Mouse (Mus musculus): Measurements from ENCODE around the gene Snrpf. TPM values are rescaled to one million over a fixed set of nuclear protein-coding genes. Genes with fewer than 3 reads are reported as not detected.

The Snrpf gene
- total and polyA plus RNA-seq, 2 experiments, result 13.7 to 14.5 TPM

GRCm38 (mm10) chr10:93609236-93609635, 19.7 kb upstream of the Snrpf start:
- no peak overlapping the region for H3K4me3 ChIP-seq (ENCODE audit: insufficient read depth, low read depth, low read length)
- no peaks in the 10 kb centered on the region; the same call in 1 of the 2 replicates for H3K4me1 ChIP-seq (ENCODE audit: control insufficient read depth, insufficient read depth, low read length)
- no peaks in the 10 kb centered on the region for H3K79me2 ChIP-seq (ENCODE audit: control insufficient read depth, insufficient read depth, low read length)
- no peak overlapping the region for H3K27ac ChIP-seq (replicated peaks; ENCODE audit: insufficient read depth, low read depth, low read length)
- DNase-seq (ENCODE audit: extremely low read depth, low read depth, low spot score), result no peak
- TF ChIP-seq CTCF (IDR thresholded peaks at IDR 0.05; ENCODE audit: low read depth, low read length) (no peak), POLR2A (IDR thresholded peaks at IDR 0.05; ENCODE audit: extremely low read depth, insufficient read depth, low read length) (no peak)
- H3K27me3 ChIP-seq (ENCODE audit: control insufficient read depth, insufficient read depth, low read length), result no peaks in the 10 kb centered on the region
- no peak overlapping the region for H3K9ac ChIP-seq (ENCODE audit: low read depth, low read length)
- 96% methylated on average over 7 of the region's 7 CpGs for WGBS
- H3K36me3 ChIP-seq (ENCODE audit: control insufficient read depth, insufficient read depth, low read length), result no peaks in the 10 kb centered on the region

DNA sequence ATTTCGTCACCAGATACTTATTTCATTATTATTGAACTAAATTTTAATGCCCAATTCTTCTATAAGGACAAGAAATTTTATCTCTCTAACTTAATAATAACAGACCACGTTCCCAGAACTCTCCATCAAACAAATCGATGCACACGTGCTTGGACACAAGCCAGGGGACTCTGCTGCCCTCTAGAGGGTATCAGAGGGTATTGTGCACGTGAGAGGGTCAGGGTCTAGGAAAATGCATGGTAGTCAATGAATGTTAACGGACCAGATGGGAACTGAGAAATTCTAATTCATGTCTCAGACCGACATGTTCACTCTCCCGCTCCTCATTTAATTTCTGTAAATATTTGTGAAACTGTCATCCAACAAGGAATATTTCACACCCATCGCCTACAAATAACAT, 18.5 kb upstream of the Snrpf start:
- no peak for DNase-seq (ENCODE audit: extremely low read depth, low read depth, low spot score)
- peak; percentile 7; the same call in 1 of the 2 replicates for TF ChIP-seq CTCF (IDR thresholded peaks at IDR 0.05; ENCODE audit: low read depth, low read length)
- no peak for TF ChIP-seq POLR2A (IDR thresholded peaks at IDR 0.05; ENCODE audit: extremely low read depth, insufficient read depth, low read length)
- Histone ChIP-seq H3K36me3 (ENCODE audit: control insufficient read depth, insufficient read depth, low read length) (no peaks in the 10 kb centered on the region), H3K79me2 (ENCODE audit: control insufficient read depth, insufficient read depth, low read length) (no peaks in the 10 kb centered on the region), H3K27ac (replicated peaks; ENCODE audit: insufficient read depth, low read depth, low read length) (no peak overlapping the region), H3K4me3 (ENCODE audit: insufficient read depth, low read depth, low read length) (no peak overlapping the region), H3K9ac (ENCODE audit: low read depth, low read length) (no peak overlapping the region), H3K4me1 (ENCODE audit: control insufficient read depth, insufficient read depth, low read length) (no peaks in the 10 kb centered on the region; the same call in 1 of the 2 replicates), H3K27me3 (ENCODE audit: control insufficient read depth, insufficient read depth, low read length) (no peaks in the 10 kb centered on the region)
- WGBS, result 70% methylated on average over 9 of the region's 9 CpGs

GRCm38 (mm10) chr10:93606326-93606725, 16.8 kb upstream of the Snrpf start:
- no peak overlapping the region for H3K4me3 ChIP-seq (ENCODE audit: insufficient read depth, low read depth, low read length)
- DNase-seq (ENCODE audit: extremely low read depth, low read depth, low spot score), result no peak
- H3K27me3 ChIP-seq (ENCODE audit: control insufficient read depth, insufficient read depth, low read length), result no peaks in the 10 kb centered on the region
- WGBS, result 91% methylated on average over 9 of the region's 9 CpGs
- H3K79me2 ChIP-seq (ENCODE audit: control insufficient read depth, insufficient read depth, low read length), result no peaks in the 10 kb centered on the region
- H3K4me1 ChIP-seq (ENCODE audit: control insufficient read depth, insufficient read depth, low read length), result no peaks in the 10 kb centered on the region
- TF ChIP-seq POLR2A (IDR thresholded peaks at IDR 0.05; ENCODE audit: extremely low read depth, insufficient read depth, low read length) (no peak), CTCF (IDR thresholded peaks at IDR 0.05; ENCODE audit: low read depth, low read length) (no peak)
- no peaks in the 10 kb centered on the region for H3K36me3 ChIP-seq (ENCODE audit: control insufficient read depth, insufficient read depth, low read length)
- H3K9ac ChIP-seq (ENCODE audit: low read depth, low read length), result no peak overlapping the region
- no peak overlapping the region for H3K27ac ChIP-seq (replicated peaks; ENCODE audit: insufficient read depth, low read depth, low read length)

DNA sequence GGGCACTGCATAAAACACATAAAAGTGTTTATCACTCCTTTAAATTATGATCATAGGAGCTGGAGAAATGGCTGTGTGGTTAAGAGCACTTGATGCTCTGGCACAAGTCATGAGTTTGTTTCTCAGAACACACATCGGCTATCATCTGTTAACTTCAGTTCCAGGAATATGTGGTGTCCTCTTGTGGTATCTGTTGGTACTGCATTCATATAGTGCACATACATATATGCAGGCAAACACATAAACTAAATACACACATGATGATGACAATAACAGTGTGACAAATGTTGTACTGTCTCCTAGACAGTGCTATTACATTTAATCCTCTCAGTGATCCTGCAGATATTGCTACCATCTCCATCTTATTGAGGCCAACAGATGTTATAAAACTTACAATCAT, 13.8 kb upstream of the Snrpf start:
- WGBS, result 95% methylated on average over 1 of the region's 1 CpGs
- Histone ChIP-seq H3K9ac (ENCODE audit: low read depth, low read length) (no peak overlapping the region), H3K36me3 (ENCODE audit: control insufficient read depth, insufficient read depth, low read length) (no peaks in the 10 kb centered on the region), H3K79me2 (ENCODE audit: control insufficient read depth, insufficient read depth, low read length) (no peaks in the 10 kb centered on the region), H3K4me3 (ENCODE audit: insufficient read depth, low read depth, low read length) (no peak overlapping the region), H3K27ac (replicated peaks; ENCODE audit: insufficient read depth, low read depth, low read length) (no peak overlapping the region), H3K27me3 (ENCODE audit: control insufficient read depth, insufficient read depth, low read length) (no peaks in the 10 kb centered on the region), H3K4me1 (ENCODE audit: control insufficient read depth, insufficient read depth, low read length) (no peaks in the 10 kb centered on the region)
- no peak for DNase-seq (ENCODE audit: extremely low read depth, low read depth, low spot score)
- TF ChIP-seq CTCF (IDR thresholded peaks at IDR 0.05; ENCODE audit: low read depth, low read length), result no peak
- no peak for TF ChIP-seq POLR2A (IDR thresholded peaks at IDR 0.05; ENCODE audit: extremely low read depth, insufficient read depth, low read length)

DNA sequence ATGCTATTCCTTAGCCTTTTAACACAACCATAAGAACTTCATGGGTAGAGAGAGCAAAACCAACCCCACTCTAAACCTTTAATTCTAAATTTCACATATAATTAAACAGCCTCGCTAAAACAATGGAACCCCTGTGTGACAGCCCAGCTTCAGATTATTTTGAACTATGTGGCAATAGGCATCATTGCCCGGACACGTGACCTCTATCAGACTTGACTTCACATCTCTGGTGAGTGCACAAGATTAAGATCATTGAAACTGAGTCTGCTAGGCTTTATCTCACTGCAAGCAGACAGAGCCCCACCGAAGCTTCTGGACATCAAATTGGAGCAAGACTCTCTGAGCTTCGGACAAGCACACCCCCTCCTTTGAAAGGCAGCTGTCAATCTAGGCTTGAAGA, 12.8 kb upstream of the Snrpf start:
- Histone ChIP-seq H3K36me3 (ENCODE audit: control insufficient read depth, insufficient read depth, low read length) (no peaks in the 10 kb centered on the region), H3K27me3 (ENCODE audit: control insufficient read depth, insufficient read depth, low read length) (no peaks in the 10 kb centered on the region), H3K79me2 (ENCODE audit: control insufficient read depth, insufficient read depth, low read length) (no peaks in the 10 kb centered on the region), H3K27ac (replicated peaks; ENCODE audit: insufficient read depth, low read depth, low read length) (no peak overlapping the region), H3K9ac (ENCODE audit: low read depth, low read length) (no peak overlapping the region), H3K4me3 (ENCODE audit: insufficient read depth, low read depth, low read length) (no peak overlapping the region), H3K4me1 (ENCODE audit: control insufficient read depth, insufficient read depth, low read length) (no peaks in the 10 kb centered on the region)
- WGBS, result 92% methylated on average over 5 of the region's 5 CpGs
- TF ChIP-seq CTCF (IDR thresholded peaks at IDR 0.05; ENCODE audit: low read depth, low read length) (no peak), POLR2A (IDR thresholded peaks at IDR 0.05; ENCODE audit: extremely low read depth, insufficient read depth, low read length) (no peak)
- DNase-seq (ENCODE audit: extremely low read depth, low read depth, low spot score), result no peak

DNA sequence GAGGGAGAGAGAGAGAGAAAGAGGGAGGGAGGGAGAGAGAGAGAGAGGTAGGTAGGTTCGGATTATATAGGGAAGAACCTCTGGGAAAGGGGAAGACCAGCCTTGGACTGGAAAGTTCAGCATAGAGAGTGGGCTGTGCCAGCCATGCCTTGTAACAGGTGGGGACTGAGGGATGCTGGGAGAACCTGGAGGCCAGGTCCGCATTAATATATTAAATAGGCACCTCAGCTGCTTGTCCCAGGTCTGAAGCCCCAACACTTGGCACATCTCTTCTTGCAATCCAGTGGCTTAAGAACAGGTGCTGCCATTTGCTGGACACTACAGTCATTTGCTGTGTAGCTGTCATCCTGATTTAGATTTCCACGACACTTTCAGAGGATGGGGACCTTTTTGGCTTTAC, 7.1 kb upstream of the Snrpf start:
- 78% methylated on average over 3 of the region's 3 CpGs for WGBS
- no peaks in the 10 kb centered on the region for H3K79me2 ChIP-seq (ENCODE audit: control insufficient read depth, insufficient read depth, low read length)
- H3K36me3 ChIP-seq (ENCODE audit: control insufficient read depth, insufficient read depth, low read length), result no peaks in the 10 kb centered on the region
- DNase-seq (ENCODE audit: extremely low read depth, low read depth, low spot score), result no peak
- H3K4me1 ChIP-seq (ENCODE audit: control insufficient read depth, insufficient read depth, low read length), result peaks cover 2% of the 10 kb centered on the region; the same call in 1 of the 2 replicates
- no peak overlapping the region for H3K9ac ChIP-seq (ENCODE audit: low read depth, low read length)
- H3K27ac ChIP-seq (replicated peaks; ENCODE audit: insufficient read depth, low read depth, low read length), result no peak overlapping the region
- H3K4me3 ChIP-seq (ENCODE audit: insufficient read depth, low read depth, low read length), result no peak overlapping the region
- H3K27me3 ChIP-seq (ENCODE audit: control insufficient read depth, insufficient read depth, low read length), result no peaks in the 10 kb centered on the region
- TF ChIP-seq POLR2A (IDR thresholded peaks at IDR 0.05; ENCODE audit: extremely low read depth, insufficient read depth, low read length) (no peak), CTCF (IDR thresholded peaks at IDR 0.05; ENCODE audit: low read depth, low read length) (no peak)

All from liver, adult 2 months (tissue).